Mouse (Mus musculus) bone marrow macrophage, adult 2 months (primary cell): ENCODE measurements around the gene Bpifb6. TPM values are rescaled to one million over a fixed set of nuclear protein-coding genes. Genes with fewer than 3 reads are reported as not detected.
A peak's percentile ranks its signal among the peaks of the same experiment; 100 is the strongest.

Source experiments
- H3K27ac ChIP-seq: 2 replicates; pipeline ENCODE4 v1.5.1; 2012; ENCODE audit warnings: low read depth, low read length; ENCODE audit not compliant: insufficient read depth
- H3K4me1 ChIP-seq: 2 replicates; pipeline ENCODE4 v1.6.1; 2012; ENCODE audit warnings: low read length; ENCODE audit not compliant: control insufficient read depth, insufficient read depth
- H3K4me3 ChIP-seq: 2 replicates; pipeline ENCODE4 v1.5.1; 2012; ENCODE audit warnings: mild to moderate bottlenecking, low read length, moderate library complexity; ENCODE audit not compliant: insufficient read depth
- CTCF ChIP-seq: IDR thresholded peaks from 2 replicates; pipeline ENCODE4 v1.5.1; 2012; ENCODE audit warnings: low read depth, mild to moderate bottlenecking, low read length, moderate library complexity
- POLR2A ChIP-seq: IDR thresholded peaks from 2 replicates; pipeline ENCODE4 v1.6.1; 2012; ENCODE audit warnings: mild to moderate bottlenecking, low read depth, low read length, borderline replicate concordance
- polyA plus RNA-seq: library from polyadenylated mRNA; stranded (reverse); fragments of >200 nt; gene quantifications from 2 replicates; pipeline ENCODE4 v1.2.4, GENCODE M21; 2012; ENCODE audit not compliant: missing spikeins, insufficient read depth, insufficient read length

Bpifb6 gene
- polyA plus RNA-seq, 1 experiment: not detected

DNA sequence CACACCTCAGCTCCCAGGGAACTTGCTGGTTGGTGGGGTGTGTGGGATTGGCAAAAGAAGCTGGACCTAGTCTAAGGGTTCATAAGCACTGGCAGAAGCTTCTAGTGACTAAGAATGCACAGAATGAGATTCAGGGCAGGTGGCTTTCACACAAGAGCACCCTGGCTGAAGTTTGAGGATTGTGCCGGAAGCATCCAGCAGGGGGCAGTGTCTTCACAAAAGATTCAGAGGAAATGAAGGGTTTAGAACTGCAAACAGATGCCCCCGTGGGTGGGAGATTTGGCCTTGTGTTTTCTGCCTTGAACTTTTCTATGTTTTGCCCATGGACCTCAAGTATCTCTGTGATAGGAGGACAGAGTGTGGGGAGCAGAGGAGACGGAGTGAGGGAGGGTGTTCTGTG is 43.3 kb downstream of the Bpifb6 start:
- Histone ChIP-seq H3K4me3 (no peak overlapping the region), H3K27ac (no peak overlapping the region), H3K4me1 (no peaks in the 10 kb centered on the region)
- peak; percentile 86 for TF ChIP-seq CTCF
- TF ChIP-seq POLR2A: no peak

DNA sequence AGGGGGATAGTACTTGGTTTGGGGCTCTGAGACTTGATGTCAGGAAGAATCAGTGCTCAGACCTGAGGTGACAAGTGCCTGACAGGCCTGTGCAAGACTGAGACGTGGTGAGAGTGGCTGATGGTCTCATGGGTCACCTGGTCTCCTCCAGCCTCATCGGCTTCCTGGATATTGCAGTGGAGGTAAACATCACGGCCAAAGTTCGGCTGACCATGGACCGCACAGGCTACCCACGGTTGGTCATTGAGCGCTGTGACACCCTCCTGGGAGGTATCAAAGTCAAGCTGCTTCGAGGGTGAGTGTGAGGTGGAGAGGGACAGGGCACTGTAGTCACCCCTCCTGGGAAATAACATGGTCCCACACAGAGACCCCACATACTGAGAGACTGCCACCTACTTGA is 44.4 kb downstream of the Bpifb6 start:
- no peaks in the 10 kb centered on the region for H3K4me1 ChIP-seq
- TF ChIP-seq POLR2A (no peak), CTCF (no peak)
- no peak overlapping the region for H3K27ac ChIP-seq
- H3K4me3 ChIP-seq: no peak overlapping the region

DNA sequence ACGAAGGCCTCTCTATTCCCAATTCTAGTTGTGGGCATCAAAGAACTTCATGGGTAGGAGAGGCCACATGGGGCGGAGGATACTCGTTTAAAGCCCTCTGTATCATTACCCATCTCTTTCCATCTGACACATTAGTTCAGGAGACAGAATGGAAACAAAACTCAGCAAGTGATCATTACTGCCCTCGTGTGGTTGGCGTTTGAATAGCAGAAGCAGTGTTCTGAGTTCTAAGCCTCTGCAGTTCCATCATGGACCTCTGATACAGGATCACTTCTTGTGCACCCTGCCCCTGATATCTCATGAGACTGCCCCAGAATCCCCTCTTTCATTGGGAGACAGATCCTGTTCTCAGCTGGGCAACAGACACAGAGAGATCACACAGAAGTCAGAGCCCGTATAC is 52.7 kb downstream of the Bpifb6 start:
- no peak overlapping the region for H3K27ac ChIP-seq
- H3K4me1 ChIP-seq: no peaks in the 10 kb centered on the region
- 0 out of 2 replicates have a peak, but pooled peaks have one; percentile 30 for TF ChIP-seq CTCF
- no peak for TF ChIP-seq POLR2A
- no peak overlapping the region for H3K4me3 ChIP-seq

DNA sequence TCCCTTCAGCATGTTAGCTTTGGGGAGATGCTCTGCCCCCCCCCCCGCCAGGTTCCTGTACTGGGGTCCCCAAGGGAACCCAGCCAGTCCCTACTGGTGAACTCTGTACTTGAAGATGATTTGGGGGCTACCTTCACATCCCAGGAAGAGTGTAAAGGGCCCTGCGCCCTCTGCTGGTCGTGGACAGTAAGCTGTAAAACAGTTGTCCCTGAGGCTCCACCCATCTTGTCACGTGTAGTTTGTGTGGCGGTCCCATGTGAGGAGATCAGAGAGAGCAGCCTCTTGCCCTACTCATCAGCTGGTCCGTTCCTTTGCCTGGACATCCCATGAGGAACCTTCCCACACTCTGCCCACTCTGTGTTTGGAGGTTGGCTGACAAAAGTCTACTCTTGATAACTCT is 53.6 kb downstream of the Bpifb6 start:
- H3K27ac ChIP-seq: no peak overlapping the region

More for the DNA sequence above, 53.6 kb downstream of the Bpifb6 start:
- TF ChIP-seq POLR2A (no peak), CTCF (peak; percentile 81)
- H3K4me3 ChIP-seq: no peak overlapping the region
- H3K4me1 ChIP-seq: no peaks in the 10 kb centered on the region

Other genes starting within 250 kb of the Bpifb6 start
- not detected in 2 replicates for gene Dnmt3c, start 203.7 kb upstream of the Bpifb6 start, polyA plus RNA-seq
- 93.2 and 93.8 TPM in 2 replicates for gene Mapre1, start 159.1 kb upstream of the Bpifb6 start, polyA plus RNA-seq
- not detected in 2 replicates for gene Efcab8, start 120.5 kb upstream of the Bpifb6 start, polyA plus RNA-seq
- gene Sun5, start 29.3 kb upstream of the Bpifb6 start, polyA plus RNA-seq: not detected in 2 replicates
- gene Bpifb2, start 25.3 kb upstream of the Bpifb6 start, polyA plus RNA-seq: not detected in 2 replicates
- gene Bpifb3, start 17.8 kb downstream of the Bpifb6 start, polyA plus RNA-seq: not detected in 2 replicates
- not detected in 2 replicates for gene Bpifb4, start 37.8 kb downstream of the Bpifb6 start, polyA plus RNA-seq
- not detected in 2 replicates for gene Bpifa6, start 74.6 kb downstream of the Bpifb6 start, polyA plus RNA-seq
- gene Bpifa2, start 107.9 kb downstream of the Bpifb6 start, polyA plus RNA-seq: not detected in 2 replicates
- gene Bpifa3, start 229.9 kb downstream of the Bpifb6 start, polyA plus RNA-seq: not detected in 2 replicates
- gene Bpifa1, start 242.5 kb downstream of the Bpifb6 start, polyA plus RNA-seq: not detected in 2 replicates